ENCODE assay signal across 11 mouse cellular contexts in genomic region chr11:72205256-72205655, GRCm38 (mm10). TPM values are rescaled to one million over a fixed set of nuclear protein-coding genes. Genes with fewer than 3 reads are reported as not detected.
DNase-seq lines count a peak whose midpoint lies in the region; ATAC-seq and TF ChIP-seq lines count a peak whose summit lies in the region.
"Had no signal": no experiment of that assay in that cellular context is flagged by ENCODE, and none has a peak within 500 bp of the region (broad histone marks: within the 10 kb centered on the region; RNA-seq: fewer than 3 reads in every experiment).

No protein-coding gene starts in this region.

- no peak for ATAC-seq in heart, embryonic 13.5 days (ENCODE audit: extremely low read depth, insufficient number of reproducible peaks, low FRiP score, low TSS enrichment)
- no peak for ATAC-seq in forebrain, embryonic 16.5 days
- no peak for ATAC-seq in lung, postnatal 0 days

- H3K4me2 ChIP-seq in heart, embryonic 13.5 days = peak overlapping the region; percentile 94; the same call in 1 of the 2 replicates
- H3K4me2 ChIP-seq in forebrain, embryonic 16.5 days (ENCODE audit: low read length) = peak overlapping the region; percentile 84
- no peak overlapping the region for H3K4me2 ChIP-seq in lung, postnatal 0 days (replicated peaks; ENCODE audit: low read depth, low read length)

- DNase-seq in heart, adult 18-20 months = no peak
- DNase-seq in midbrain, embryonic 10.5 days (ENCODE audit: low spot score) = no peak
- no peak for DNase-seq in thymus, postnatal 25 days
- no peak for DNase-seq in frontal cortex, postnatal 14 days (ENCODE audit: low spot score in 2 of 2)
- DNase-seq in lung, postnatal 0 days (ENCODE audit: low spot score) = no peak
- DNase-seq: adrenal gland, postnatal 36 days; retina, postnatal 1 day had no signal

- TF ChIP-seq CTCF in bone marrow macrophage, adult 2 months (IDR thresholded peaks at IDR 0.05; ENCODE audit: low read depth, low read length) = no peak
- TF ChIP-seq CTCF in lung, postnatal 0 days (IDR thresholded peaks at IDR 0.05) = no peak

- TF ChIP-seq EP300 in lung, postnatal 0 days (IDR thresholded peaks at IDR 0.05) = no peak

- H3K36me3 ChIP-seq in heart, embryonic 13.5 days = peaks cover 29% of the 10 kb centered on the region
- H3K36me3 ChIP-seq in forebrain, embryonic 16.5 days (ENCODE audit: control insufficient read depth, insufficient read depth) = peaks cover 11% of the 10 kb centered on the region; the same call in 1 of the 2 replicates
- H3K36me3 ChIP-seq in midbrain, embryonic 10.5 days = peaks cover 42% of the 10 kb centered on the region
- H3K36me3 ChIP-seq in lung, postnatal 0 days (ENCODE audit: insufficient read depth, low read length) = 0 out of 2 replicates have a peak, but pooled peaks cover 4% of the 10 kb centered on the region

- peak overlapping the region; percentile 93; the same call in 1 of the 2 replicates for H3K9ac ChIP-seq in heart, embryonic 13.5 days
- H3K9ac ChIP-seq in forebrain, embryonic 16.5 days (replicated peaks; ENCODE audit: low read depth, low read length) = peak overlapping the region; percentile 92; the same call in 1 of the 2 replicates
- H3K9ac ChIP-seq in lung, postnatal 0 days (replicated peaks; ENCODE audit: low read depth) = no peak overlapping the region

- peak overlapping the region; percentile 91; the same call in 1 of the 2 replicates for H3K4me3 ChIP-seq in heart, embryonic 13.5 days
- H3K4me3 ChIP-seq in bone marrow macrophage, adult 2 months (ENCODE audit: insufficient read depth, low read length) = peak overlapping the region; percentile 92; the same call in 1 of the 2 replicates
- no peak overlapping the region for H3K4me3 ChIP-seq in forebrain, embryonic 16.5 days (replicated peaks; ENCODE audit: low read length)
- peak overlapping the region; percentile 95 for H3K4me3 ChIP-seq in midbrain, embryonic 10.5 days
- no peak overlapping the region for H3K4me3 ChIP-seq in lung, postnatal 0 days (ENCODE audit: low read depth, low read length)

- no peaks in the 10 kb centered on the region for H3K9me3 ChIP-seq in heart, embryonic 13.5 days
- no peaks in the 10 kb centered on the region for H3K9me3 ChIP-seq in forebrain, embryonic 16.5 days (ENCODE audit: control insufficient read depth, low read length)
- no peaks in the 10 kb centered on the region for H3K9me3 ChIP-seq in midbrain, embryonic 10.5 days (replicated peaks)
- no peaks in the 10 kb centered on the region for H3K9me3 ChIP-seq in lung, postnatal 0 days (ENCODE audit: low read length)

- no peak overlapping the region for H3K27ac ChIP-seq in heart, embryonic 13.5 days (replicated peaks)
- H3K27ac ChIP-seq in bone marrow macrophage, adult 2 months (ENCODE audit: insufficient read depth, low read depth, low read length) = no peak overlapping the region
- H3K27ac ChIP-seq in forebrain, embryonic 16.5 days (ENCODE audit: low read length) = no peak overlapping the region
- peak overlapping the region; percentile 90 for H3K27ac ChIP-seq in midbrain, embryonic 10.5 days (replicated peaks)
- H3K27ac ChIP-seq in lung, postnatal 0 days (ENCODE audit: low read length) = no peak overlapping the region

- no peaks in the 10 kb centered on the region for H3K27me3 ChIP-seq in heart, embryonic 13.5 days (replicated peaks)
- H3K27me3 ChIP-seq in forebrain, embryonic 16.5 days (replicated peaks; ENCODE audit: control insufficient read depth, insufficient read depth, low read length) = no peaks in the 10 kb centered on the region
- H3K27me3 ChIP-seq in midbrain, embryonic 10.5 days (ENCODE audit: low read depth, poor library complexity, severe bottlenecking) = no peaks in the 10 kb centered on the region
- no peaks in the 10 kb centered on the region for H3K27me3 ChIP-seq in lung, postnatal 0 days (replicated peaks; ENCODE audit: insufficient read depth, low read length)
- H3K27me3 ChIP-seq: CH12.LX had no signal

- 81% methylated on average over 6 of the region's 6 CpGs for WGBS in heart, embryonic 13.5 days
- WGBS in forebrain, embryonic 16.5 days = 75% methylated on average over 6 of the region's 6 CpGs
- WGBS in midbrain, embryonic 10.5 days = 87% methylated on average over 6 of the region's 6 CpGs
- 92% methylated on average over 6 of the region's 6 CpGs for WGBS in lung, postnatal 0 days

- peaks cover 17% of the 10 kb centered on the region for H3K4me1 ChIP-seq in heart, embryonic 13.5 days
- peaks cover 10% of the 10 kb centered on the region for H3K4me1 ChIP-seq in bone marrow macrophage, adult 2 months (ENCODE audit: control insufficient read depth, insufficient read depth, low read length)
- peaks cover 29% of the 10 kb centered on the region for H3K4me1 ChIP-seq in forebrain, embryonic 16.5 days (replicated peaks; ENCODE audit: control insufficient read depth, insufficient read depth, low read length)
- peaks cover 55% of the 10 kb centered on the region for H3K4me1 ChIP-seq in midbrain, embryonic 10.5 days
- H3K4me1 ChIP-seq in lung, postnatal 0 days (ENCODE audit: insufficient read depth, low read depth, low read length) = no peaks in the 10 kb centered on the region

- no peak for TF ChIP-seq POLR2A in bone marrow macrophage, adult 2 months (IDR thresholded peaks at IDR 0.05; ENCODE audit: borderline replicate concordance, low read depth, low read length)

RNA-seq across cellular contexts. Expression of gene Gm43951, which starts 1.4 kb away (rescaled TPM):
- 0.16 and 0.17 TPM in 2 replicates for polyA plus RNA-seq in heart, embryonic 13.5 days (2015; fragmentation: Nextera tagmentation; extraction: Ambion mirVana)
- under 1 TPM; 0.13 to 0.15 TPM for total RNA-seq in heart, adult 18-20 months (2021)
- 0.31 and 1.0 TPM in 2 replicates for polyA plus RNA-seq in bone marrow macrophage, adult 2 months (2012; ENCODE audit: insufficient read depth, insufficient read length, missing spikeins)
- 1.6 TPM in 2 replicates for polyA plus RNA-seq in forebrain, embryonic 16.5 days (2015; fragmentation: Nextera tagmentation; extraction: Ambion mirVana)
- 0.28 and 0.61 TPM in 2 replicates for polyA plus RNA-seq in midbrain, embryonic 10.5 days (2016; fragmentation: Nextera tagmentation; extraction: Ambion mirVana)
- 0.06 TPM in 1 of 2 replicates, not detected in the other for polyA plus RNA-seq in lung, postnatal 0 days (2015; fragmentation: Nextera tagmentation; extraction: Ambion mirVana)

RNA-seq across cellular contexts. Expression of gene 4933427D14Rik, which starts 2.0 kb away (rescaled TPM):
- polyA plus RNA-seq in heart, embryonic 13.5 days (2015; fragmentation: Nextera tagmentation; extraction: Ambion mirVana) = 7.7 and 7.8 TPM in 2 replicates
- total RNA-seq in heart, adult 18-20 months (2021) = 1 to 10 TPM; 1.9 to 2.4 TPM
- 5.8 and 7.1 TPM in 2 replicates for polyA plus RNA-seq in bone marrow macrophage, adult 2 months (2012; ENCODE audit: insufficient read depth, insufficient read length, missing spikeins)
- polyA plus RNA-seq in forebrain, embryonic 16.5 days (2015; fragmentation: Nextera tagmentation; extraction: Ambion mirVana) = 23.6 and 24.3 TPM in 2 replicates
- 19.0 and 20.2 TPM in 2 replicates for polyA plus RNA-seq in midbrain, embryonic 10.5 days (2016; fragmentation: Nextera tagmentation; extraction: Ambion mirVana)
- 9.2 and 11.5 TPM in 2 replicates for polyA plus RNA-seq in lung, postnatal 0 days (2015; fragmentation: Nextera tagmentation; extraction: Ambion mirVana)

RNA-seq across cellular contexts. Expression of gene Txndc17, which starts 2.1 kb away (rescaled TPM):
- 137 and 155 TPM in 2 replicates for polyA plus RNA-seq in heart, embryonic 13.5 days (2015; fragmentation: Nextera tagmentation; extraction: Ambion mirVana)
- 10 to 100 TPM; 40.3 to 46.9 TPM for total RNA-seq in heart, adult 18-20 months (2021)
- polyA plus RNA-seq in bone marrow macrophage, adult 2 months (2012; ENCODE audit: insufficient read depth, insufficient read length, missing spikeins) = 165 and 168 TPM in 2 replicates
- 131 and 138 TPM in 2 replicates for polyA plus RNA-seq in forebrain, embryonic 16.5 days (2015; fragmentation: Nextera tagmentation; extraction: Ambion mirVana)
- polyA plus RNA-seq in midbrain, embryonic 10.5 days (2016; fragmentation: Nextera tagmentation; extraction: Ambion mirVana) = 166 and 185 TPM in 2 replicates
- 156 and 166 TPM in 2 replicates for polyA plus RNA-seq in lung, postnatal 0 days (2015; fragmentation: Nextera tagmentation; extraction: Ambion mirVana)

RNA-seq across cellular contexts. Expression of gene Med31, which starts 10.1 kb away (rescaled TPM):
- polyA plus RNA-seq in heart, embryonic 13.5 days (2015; fragmentation: Nextera tagmentation; extraction: Ambion mirVana) = 28.3 and 31.7 TPM in 2 replicates
- 10 to 100 TPM; 10.4 to 10.7 TPM for total RNA-seq in heart, adult 18-20 months (2021)
- 10.0 and 11.0 TPM in 2 replicates for polyA plus RNA-seq in bone marrow macrophage, adult 2 months (2012; ENCODE audit: insufficient read depth, insufficient read length, missing spikeins)
- polyA plus RNA-seq in forebrain, embryonic 16.5 days (2015; fragmentation: Nextera tagmentation; extraction: Ambion mirVana) = 61.1 and 67.8 TPM in 2 replicates
- 52.4 and 52.7 TPM in 2 replicates for polyA plus RNA-seq in midbrain, embryonic 10.5 days (2016; fragmentation: Nextera tagmentation; extraction: Ambion mirVana)
- 50.3 and 50.7 TPM in 2 replicates for polyA plus RNA-seq in lung, postnatal 0 days (2015; fragmentation: Nextera tagmentation; extraction: Ambion mirVana)

Comparison
In these comparisons a context has a peak if more than half of its experiments do, and no peak if none do; other contexts are left out.
1. H3K4me3 ChIP-seq: peak in heart, embryonic 13.5 days (single experiment), bone marrow macrophage, adult 2 months (single experiment) and midbrain, embryonic 10.5 days (single experiment); none in forebrain, embryonic 16.5 days (single experiment) and lung, postnatal 0 days (single experiment).